Mouse (Mus musculus): ENCODE results near the gene Plin3.

DNA sequence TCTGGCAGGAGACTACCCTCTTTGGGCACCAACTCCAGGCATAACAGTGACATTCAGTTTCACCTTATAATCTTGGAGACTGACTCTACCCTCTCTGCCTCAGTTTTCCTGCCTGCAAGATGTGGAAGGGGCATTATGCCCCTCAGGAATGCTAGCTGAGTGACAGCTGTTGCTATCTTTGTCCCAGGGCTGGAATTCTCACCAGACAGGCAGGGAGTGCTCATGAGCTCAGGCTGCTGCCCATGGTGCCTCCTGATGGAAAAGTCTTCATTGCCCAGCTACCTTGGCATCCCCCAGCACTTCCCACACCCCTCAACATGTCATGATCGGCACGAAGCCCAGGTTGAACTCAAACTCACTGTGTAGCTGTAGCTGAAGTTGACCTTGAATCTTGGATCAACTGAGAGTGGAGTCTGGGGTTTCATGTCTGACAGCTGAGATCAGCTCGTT is 30.0 kb downstream of the Plin3 start:
- TF ChIP-seq CTCF (IDR thresholded peaks at IDR 0.05; ENCODE audit: control insufficient read depth, insufficient read depth, insufficient replicate concordance, low read depth, low read length), result no peak
- no peak for TF ChIP-seq POLR2A (IDR thresholded peaks at IDR 0.05; ENCODE audit: control insufficient read depth, low read depth, low read length)

Data from testis, adult 2 months (tissue).